Mouse (Mus musculus) 416B (cell line): ENCODE data around the gene Egfr.

Source experiments
- DNase-seq: peaks from one replicate; pipeline ENCODE4 v3.0.0; 2011; ENCODE audit warnings: low read depth

Egfr gene

GRCm38 (mm10) chr11:16776967-16777366 is 25.0 kb downstream of the Egfr start:
- DNase-seq: no peak

- DNase-seq: no peak
Measured at GRCm38 (mm10) chr11:16781604-16782003, 29.6 kb downstream of the Egfr start.

- no peak for DNase-seq
Measured at GRCm38 (mm10) chr11:16783926-16784659, 32.1 kb downstream of the Egfr start.

- no peak for DNase-seq
Measured at GRCm38 (mm10) chr11:16792638-16793585, 40.9 kb downstream of the Egfr start.

- DNase-seq: no peak
Measured at GRCm38 (mm10) chr11:16795012-16795411, 43.0 kb downstream of the Egfr start.

- DNase-seq: no peak
Measured at GRCm38 (mm10) chr11:16795513-16795912, 43.5 kb downstream of the Egfr start.

- DNase-seq: no peak
Measured at GRCm38 (mm10) chr11:16797456-16797855, 45.5 kb downstream of the Egfr start.

- DNase-seq: no peak
Measured at GRCm38 (mm10) chr11:16798136-16798535, 46.1 kb downstream of the Egfr start.

- no peak for DNase-seq
Measured at GRCm38 (mm10) chr11:16800507-16800906, 48.5 kb downstream of the Egfr start.

- DNase-seq: no peak
Measured at GRCm38 (mm10) chr11:16802668-16803067, 50.7 kb downstream of the Egfr start.

- DNase-seq: no peak
Measured at GRCm38 (mm10) chr11:16804016-16804415, 52.0 kb downstream of the Egfr start.

- no peak for DNase-seq
Measured at GRCm38 (mm10) chr11:16805886-16806285, 53.9 kb downstream of the Egfr start.

GRCm38 (mm10) chr11:16809161-16809967 is 57.4 kb downstream of the Egfr start:
- no peak for DNase-seq

- no peak for DNase-seq
Measured at GRCm38 (mm10) chr11:16810086-16810485, 58.1 kb downstream of the Egfr start.

- no peak for DNase-seq
Measured at GRCm38 (mm10) chr11:16813298-16813697, 61.3 kb downstream of the Egfr start.

- no peak for DNase-seq
Measured at GRCm38 (mm10) chr11:16816414-16816813, 64.4 kb downstream of the Egfr start.

- no peak for DNase-seq
Measured at GRCm38 (mm10) chr11:16817336-16818034, 65.5 kb downstream of the Egfr start.

- DNase-seq: no peak
Measured at GRCm38 (mm10) chr11:16819424-16819823, 67.4 kb downstream of the Egfr start.

- DNase-seq: no peak
Measured at GRCm38 (mm10) chr11:16820138-16820537, 68.1 kb downstream of the Egfr start.

- DNase-seq: no peak
Measured at GRCm38 (mm10) chr11:16821668-16822254, 69.8 kb downstream of the Egfr start.
